Mouse (Mus musculus) common myeloid progenitor, adult 5-6 weeks (primary cell): ENCODE measurements at regions not wholly inside any gene's neighbourhood (a gene's known extent, or its start where the extent isn't known, plus 50 kb on each side); places are given as distances from the start of the nearest gene placed in this dataset.

ENCODE experiments used
- ATAC-seq: replicated peaks from 2 replicates; pipeline ENCODE4 v1.8.0; 2016; ENCODE audit warnings: low read depth, mild to moderate bottlenecking, moderate TSS enrichment, inconsistent platforms; ENCODE audit not compliant: poor library complexity, severe bottlenecking

GRCm38 (mm10) chr1:125307223-125307622 lies 128.3 kb downstream of the Actr3 start:
- no peak for ATAC-seq

- no peak for ATAC-seq
Observed at GRCm38 (mm10) chr1:125298520-125299090, 136.9 kb downstream of the Actr3 start.

GRCm38 (mm10) chr1:125295646-125296045 lies 139.9 kb downstream of the Actr3 start:
- ATAC-seq = no peak

DNA sequence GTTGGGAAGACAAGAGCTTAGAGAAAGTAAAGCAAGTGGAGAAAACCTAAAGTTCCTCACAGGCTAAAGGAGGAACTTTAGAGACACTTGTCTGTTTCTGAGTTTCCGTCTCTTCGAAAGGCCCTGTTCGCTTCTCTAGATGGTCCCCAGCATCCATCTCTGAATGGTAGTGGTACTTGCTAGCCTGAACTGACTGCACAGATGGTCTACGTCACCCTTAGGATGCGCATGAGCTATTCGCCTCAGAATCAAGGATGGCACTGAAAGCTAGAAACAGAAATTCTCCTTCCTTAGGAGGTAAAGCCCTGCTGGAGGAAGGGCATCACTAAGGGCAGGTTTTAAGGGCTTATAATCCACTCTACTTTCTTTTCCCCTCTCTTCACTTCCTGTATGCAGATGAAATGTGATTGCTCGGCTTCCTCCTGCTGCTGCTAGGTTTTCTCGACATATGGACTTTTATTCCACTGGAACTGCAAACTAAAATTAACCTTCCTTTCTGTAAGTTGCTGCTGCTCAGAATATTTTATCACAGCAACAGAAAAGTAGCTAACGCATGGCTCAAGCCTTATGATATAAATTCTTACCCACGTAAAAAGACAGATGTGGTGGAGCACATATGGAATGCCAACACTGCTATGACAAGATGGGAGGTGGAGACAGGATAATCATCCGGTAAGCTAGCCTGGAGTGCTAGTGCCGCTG lies 145.1 kb downstream of the Actr3 start:
- ATAC-seq = no peak

DNA sequence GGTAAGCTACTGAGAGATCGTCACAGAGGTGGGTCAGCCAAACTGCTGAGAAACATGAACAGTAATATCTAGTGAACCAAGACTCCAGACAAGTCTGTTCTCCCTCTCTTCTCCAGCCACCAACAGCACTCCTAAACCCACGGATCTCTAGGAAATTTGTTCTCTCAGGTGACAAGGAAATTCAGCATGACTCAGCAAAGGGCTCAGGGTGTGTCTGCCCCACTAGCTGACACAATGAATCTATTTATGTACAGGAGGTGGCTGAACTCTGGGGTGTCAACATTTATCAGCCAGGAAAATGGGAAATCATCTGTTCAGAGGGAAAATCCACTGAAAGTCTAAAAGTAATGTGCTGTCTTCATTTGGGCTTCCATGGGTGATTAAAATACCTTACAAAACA lies 149.2 kb downstream of the Actr3 start:
- no peak for ATAC-seq

DNA sequence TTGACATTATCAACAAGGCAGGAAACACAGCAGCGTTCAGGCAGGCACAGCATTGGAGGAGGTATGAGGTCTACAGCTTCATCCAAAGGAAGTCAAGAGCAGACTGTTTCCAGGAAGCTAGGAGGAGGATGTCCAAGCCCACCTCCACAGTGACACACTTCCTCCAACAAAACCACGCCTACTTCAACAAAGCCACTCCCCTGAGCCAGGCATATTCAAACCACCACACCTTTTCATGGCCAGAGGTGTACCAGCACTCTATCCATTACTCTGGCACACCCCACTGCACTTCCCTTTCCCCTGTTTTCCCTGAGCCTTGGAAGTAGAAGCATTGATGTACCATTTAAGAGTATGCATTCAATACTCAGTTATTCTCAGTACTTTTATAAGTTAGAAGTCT lies 150.8 kb downstream of the Actr3 start:
- no peak for ATAC-seq

GRCm38 (mm10) chr1:125273752-125274151 lies 161.8 kb downstream of the Actr3 start:
- ATAC-seq = no peak

GRCm38 (mm10) chr1:125263684-125264083 lies 171.8 kb downstream of the Actr3 start:
- ATAC-seq = peak; percentile 50; the same call in 1 of the 2 replicates

DNA sequence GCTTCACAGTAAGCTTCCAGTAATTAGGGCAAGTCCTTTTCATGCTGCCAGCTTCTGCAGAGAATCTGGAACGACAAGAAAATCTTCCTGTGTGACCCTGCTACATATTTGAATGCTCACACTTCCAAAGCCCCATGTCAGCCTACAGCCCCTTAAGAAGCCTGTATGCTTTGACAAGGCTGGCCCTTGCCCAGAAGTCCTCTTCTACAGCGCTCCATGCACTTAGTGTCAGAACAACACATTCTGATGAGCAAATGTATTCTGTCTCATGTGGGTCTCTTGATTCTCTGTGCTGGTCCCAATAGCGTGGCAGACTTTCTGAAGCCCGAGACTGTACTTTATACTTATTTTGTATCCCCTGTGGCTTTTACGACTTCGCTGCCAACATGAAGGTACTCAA lies 172.5 kb downstream of the Actr3 start:
- ATAC-seq = no peak

DNA sequence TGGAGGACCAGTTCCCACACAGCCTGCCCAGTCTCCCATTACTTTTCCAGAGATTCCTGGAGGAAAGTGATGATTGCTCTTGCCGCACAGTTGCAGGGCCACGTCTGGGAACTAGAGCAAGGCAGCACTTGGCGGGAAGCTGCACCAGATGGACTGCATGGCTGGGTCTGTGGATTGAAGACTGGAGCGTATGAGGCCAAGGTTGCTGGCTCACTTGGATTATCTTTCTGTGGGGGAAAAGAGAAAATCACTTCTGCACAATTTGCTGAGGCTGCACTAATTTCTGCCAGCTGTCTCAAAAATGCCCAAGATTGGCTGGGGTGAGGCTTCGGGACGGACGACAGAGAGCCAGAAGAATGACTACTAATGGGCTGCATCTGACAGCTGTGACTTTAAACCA lies 193.2 kb downstream of the Actr3 start:
- ATAC-seq = no peak

DNA sequence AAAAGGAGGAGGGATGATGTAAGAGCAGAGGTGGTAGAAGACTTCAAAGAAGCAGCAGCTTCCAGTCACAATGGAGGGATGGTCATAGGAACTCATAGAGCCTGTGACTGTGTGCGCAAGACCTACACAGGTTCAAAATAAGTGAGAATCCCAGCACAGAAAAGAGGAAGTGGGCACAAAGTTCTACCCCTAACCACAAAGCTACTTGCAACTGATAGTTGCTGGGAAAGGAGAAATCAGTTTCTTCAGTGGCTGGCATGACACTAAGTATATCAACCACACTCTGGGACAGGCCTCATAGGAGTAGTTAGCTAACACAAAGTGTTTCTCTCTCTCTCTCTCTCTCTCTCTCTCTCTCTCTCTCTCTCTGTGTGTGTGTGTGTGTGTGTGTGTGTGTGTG lies 193.8 kb downstream of the Actr3 start:
- peak; percentile 99 for ATAC-seq

- ATAC-seq = no peak
Observed at GRCm38 (mm10) chr1:125237595-125237988, 197.9 kb downstream of the Actr3 start.

GRCm38 (mm10) chr1:125236948-125237594 lies 198.5 kb downstream of the Actr3 start:
- ATAC-seq = no peak

- ATAC-seq = no peak
Observed at GRCm38 (mm10) chr1:125234747-125235146, 200.8 kb downstream of the Actr3 start.

GRCm38 (mm10) chr1:125223370-125223769 lies 212.2 kb downstream of the Actr3 start:
- no peak for ATAC-seq

DNA sequence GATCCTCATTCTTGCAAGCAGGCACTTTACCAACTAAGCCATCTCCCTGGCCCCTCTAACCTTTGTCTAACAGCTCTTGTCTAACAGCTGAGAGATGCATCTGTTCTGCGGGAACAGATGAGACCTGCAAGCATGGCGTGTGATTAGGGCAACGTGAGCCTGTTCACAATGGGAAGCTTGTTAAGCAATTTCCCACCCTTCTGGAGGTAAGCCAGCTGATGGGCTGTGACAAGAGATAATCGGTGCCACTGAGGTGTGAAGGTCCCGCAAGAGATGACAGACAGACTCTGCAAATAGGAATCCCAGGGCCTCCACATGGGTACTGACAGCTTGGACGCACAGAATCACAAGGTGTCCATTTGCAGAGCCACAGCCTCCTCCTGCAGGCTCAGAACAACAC lies 219.3 kb downstream of the Actr3 start:
- no peak for ATAC-seq

DNA sequence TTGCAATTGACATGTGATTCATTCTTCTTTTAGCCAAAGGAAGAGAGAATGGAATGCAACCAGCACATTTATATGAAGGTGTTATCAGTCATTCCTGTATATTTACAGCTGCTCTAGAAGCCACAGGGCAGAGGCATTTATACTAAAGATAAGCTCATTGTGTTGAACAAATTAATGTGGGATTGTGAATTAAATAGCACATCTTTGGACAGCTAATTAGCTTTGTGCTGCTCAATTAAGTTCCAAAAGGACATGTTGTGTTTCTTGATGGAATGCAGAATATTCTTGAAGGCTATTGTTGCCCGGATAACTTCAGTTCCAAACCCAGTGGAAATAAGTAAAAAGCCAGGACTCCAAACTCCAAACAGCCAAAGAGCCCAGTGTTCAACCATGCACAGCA lies 248.4 kb downstream of the Actr3 start:
- ATAC-seq = no peak

DNA sequence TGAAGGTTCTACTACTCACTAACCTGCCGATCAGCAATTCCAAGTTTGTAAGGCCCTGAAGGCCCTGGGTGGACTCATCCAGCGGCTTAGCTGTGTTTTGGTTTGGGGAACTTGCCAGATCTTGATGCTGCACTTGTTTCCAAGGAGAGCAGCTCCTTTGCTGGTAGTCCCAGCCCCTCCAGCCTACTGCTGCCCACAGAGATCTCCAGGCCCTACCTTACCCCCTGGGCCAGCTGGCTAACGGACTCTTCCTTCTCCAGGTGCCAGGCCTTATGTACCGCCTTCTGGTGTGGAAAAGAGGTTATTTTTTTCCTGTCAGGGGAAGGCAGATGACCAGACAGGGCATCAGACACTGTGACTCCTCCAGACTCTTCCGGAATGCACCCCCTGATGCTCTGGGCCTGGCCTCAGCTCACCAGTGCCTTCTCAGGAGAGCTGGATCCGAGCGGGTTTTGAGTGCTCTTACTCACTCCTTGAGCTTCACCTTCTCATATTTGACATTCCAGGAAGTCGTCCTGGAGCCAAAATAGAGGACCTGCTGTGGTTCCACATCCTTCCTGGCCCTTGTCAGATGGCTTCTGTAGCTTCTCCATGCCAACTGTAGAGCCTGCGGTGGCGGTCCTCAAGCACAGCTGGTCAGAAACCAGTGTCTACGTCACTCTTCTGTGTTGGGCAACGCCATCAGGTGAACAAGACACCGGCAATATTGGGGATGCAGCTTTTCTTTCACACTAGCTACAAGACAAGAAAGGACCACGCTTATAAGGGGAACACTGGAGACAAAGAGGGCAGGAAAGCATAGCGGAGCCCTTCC lies 259.2 kb downstream of the Actr3 start:
- ATAC-seq = peak; percentile 60

- ATAC-seq = no peak
Observed at GRCm38 (mm10) chr1:125174725-125175124, 260.8 kb downstream of the Actr3 start.

- ATAC-seq = no peak
Observed at GRCm38 (mm10) chr1:125172474-125172873, 263.1 kb downstream of the Actr3 start.

DNA sequence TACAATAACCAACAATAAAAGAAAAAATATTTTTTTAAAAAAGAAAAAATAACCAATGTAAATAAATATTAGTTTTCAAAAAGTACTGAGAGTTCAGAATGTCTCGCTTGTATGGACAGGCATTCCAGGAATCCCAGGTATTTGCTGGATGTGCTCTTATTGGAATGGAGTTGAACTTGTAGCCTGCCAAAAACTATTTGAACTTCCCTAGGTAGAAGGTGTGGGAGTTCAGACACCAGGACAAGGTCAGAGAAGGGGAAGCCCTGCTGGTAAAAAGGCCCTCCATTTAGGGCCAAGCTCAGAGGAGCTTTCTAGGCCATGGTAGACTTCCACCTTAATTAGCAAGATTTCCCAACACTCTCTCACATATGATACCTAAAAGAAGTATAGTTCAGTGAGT lies 270.3 kb downstream of the Actr3 start:
- no peak for ATAC-seq
